Mouse (Mus musculus) liver, embryonic 15.5 days (tissue): ENCODE measurements at regions not wholly inside any gene's neighbourhood (a gene's known extent, or its start where the extent isn't known, plus 50 kb on each side); places are given as distances from the start of the nearest gene placed in this dataset.

Experiments
- ATAC-seq: fragments of 200-750 bp; cut with Nextera tagmentation; 2 replicates; pipeline ENCODE4 v1.8.0; 2017; ENCODE audit warnings: moderate number of reproducible peaks, mild to moderate bottlenecking, moderate library complexity; ENCODE audit not compliant: insufficient read depth
- H3K27ac ChIP-seq: fragments of 300-500 bp; sonication (generic); replicated peaks from 2 replicates; pipeline ENCODE4 v1.5.1; 2015; ENCODE audit warnings: mild to moderate bottlenecking, inconsistent platforms
- H3K27me3 ChIP-seq: fragments of 300-500 bp; sonication (generic); 2 replicates; pipeline ENCODE4 v1.6.1; 2015; ENCODE audit warnings: mild to moderate bottlenecking, inconsistent platforms
- H3K36me3 ChIP-seq: fragments of 300-500 bp; sonication (generic); replicated peaks from 2 replicates; pipeline ENCODE4 v1.6.1; 2015; ENCODE audit warnings: moderate library complexity, mild to moderate bottlenecking, inconsistent platforms
- H3K4me1 ChIP-seq: fragments of 300-500 bp; sonication (generic); replicated peaks from 2 replicates; pipeline ENCODE4 v1.6.1; 2015; ENCODE audit warnings: inconsistent platforms
- H3K4me2 ChIP-seq: fragments of 300-500 bp; sonication (generic); 2 replicates; pipeline ENCODE4 v1.6.1; 2015; ENCODE audit warnings: moderate library complexity, mild to moderate bottlenecking, inconsistent platforms
- H3K4me3 ChIP-seq: fragments of 300-500 bp; sonication (generic); replicated peaks from 2 replicates; pipeline ENCODE4 v1.5.1; 2015; ENCODE audit warnings: mild to moderate bottlenecking, inconsistent platforms
- H3K9ac ChIP-seq: fragments of 300-500 bp; sonication (generic); 2 replicates; pipeline ENCODE4 v1.6.1; 2015; ENCODE audit warnings: moderate library complexity, mild to moderate bottlenecking, inconsistent platforms
- H3K9me3 ChIP-seq: fragments of 300-500 bp; sonication (generic); replicated peaks from 2 replicates; pipeline ENCODE4 v1.6.1; 2016; ENCODE audit warnings: inconsistent platforms
- WGBS: fragments of 180-500 bp; shearing (Covaris S2); methylation state at CpG from one replicate; pipeline ENCODE4 v1.1.7; 2015; ENCODE audit warnings: mixed read lengths; ENCODE audit not compliant: insufficient replicate concordance; 5-methylcytosine and 5-hydroxymethylcytosine counted together

DNA sequence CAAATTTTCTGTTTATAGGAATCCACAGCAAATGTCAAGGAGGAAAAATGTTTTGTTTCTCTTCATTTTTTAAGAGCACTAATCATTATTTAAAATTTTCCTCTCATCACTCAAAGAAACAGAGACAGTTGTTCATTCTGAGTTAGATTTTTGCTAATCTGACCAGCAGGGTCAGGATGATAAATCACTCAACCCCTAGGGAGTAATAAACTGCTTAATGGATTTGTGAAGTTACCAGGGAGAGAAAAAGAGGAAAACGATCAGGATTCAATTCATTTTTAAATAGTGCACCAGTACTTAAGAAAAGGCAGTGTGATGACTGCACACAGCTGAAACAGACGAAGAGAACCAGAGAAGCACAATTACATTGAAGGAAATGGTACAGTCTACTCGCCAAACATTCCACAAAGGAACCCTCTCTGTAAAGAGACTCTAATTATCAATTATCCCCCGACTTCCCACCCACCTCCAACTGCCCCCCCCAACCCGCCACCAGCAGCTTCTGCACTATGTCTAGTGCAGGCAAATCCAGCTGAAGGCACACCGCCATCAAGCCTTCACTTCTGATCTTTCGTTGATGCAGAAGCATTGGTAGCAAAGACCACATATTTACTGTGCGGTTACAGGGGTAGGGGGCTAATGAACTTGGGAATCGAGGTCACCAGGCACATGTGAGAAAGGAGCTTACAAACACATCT is 481.9 kb downstream of the Psat1 start:
- no peak overlapping the region for H3K9ac ChIP-seq
- no peak overlapping the region for H3K4me2 ChIP-seq
- no peak overlapping the region for H3K4me3 ChIP-seq
- ATAC-seq, result no peak
- WGBS, result 51% methylated on average over 9 of the region's 9 CpGs
- H3K27ac ChIP-seq, result no peak overlapping the region
- H3K36me3 ChIP-seq, result no peaks in the 10 kb centered on the region
- no peaks in the 10 kb centered on the region for H3K4me1 ChIP-seq
- H3K27me3 ChIP-seq, result no peaks in the 10 kb centered on the region
- H3K9me3 ChIP-seq, result no peaks in the 10 kb centered on the region

DNA sequence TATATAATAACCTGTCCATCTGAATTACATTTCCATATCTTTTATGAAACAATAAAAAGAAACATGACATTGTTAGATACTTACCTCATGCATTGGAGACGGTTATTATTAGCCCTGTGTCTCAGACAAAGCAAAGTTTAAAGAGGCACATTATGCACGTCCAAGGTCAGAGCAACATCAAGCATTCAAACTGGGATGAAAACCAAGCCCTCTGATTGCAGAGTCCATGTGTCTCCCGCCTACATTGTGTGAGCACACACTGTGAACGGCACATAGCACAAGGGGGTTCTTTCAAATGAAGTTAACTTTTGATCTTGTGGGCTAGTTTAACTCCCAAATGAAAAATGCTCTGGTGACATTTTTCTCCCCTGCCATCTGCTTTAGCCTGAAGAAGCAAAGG is 489.3 kb downstream of the Psat1 start:
- Histone ChIP-seq H3K4me3 (no peak overlapping the region), H3K36me3 (no peaks in the 10 kb centered on the region), H3K4me2 (no peak overlapping the region), H3K4me1 (no peaks in the 10 kb centered on the region), H3K27ac (no peak overlapping the region), H3K9me3 (no peaks in the 10 kb centered on the region), H3K9ac (no peak overlapping the region), H3K27me3 (no peaks in the 10 kb centered on the region)
- WGBS, result 46% methylated on average over 4 of the region's 4 CpGs
- ATAC-seq, result no peak

DNA sequence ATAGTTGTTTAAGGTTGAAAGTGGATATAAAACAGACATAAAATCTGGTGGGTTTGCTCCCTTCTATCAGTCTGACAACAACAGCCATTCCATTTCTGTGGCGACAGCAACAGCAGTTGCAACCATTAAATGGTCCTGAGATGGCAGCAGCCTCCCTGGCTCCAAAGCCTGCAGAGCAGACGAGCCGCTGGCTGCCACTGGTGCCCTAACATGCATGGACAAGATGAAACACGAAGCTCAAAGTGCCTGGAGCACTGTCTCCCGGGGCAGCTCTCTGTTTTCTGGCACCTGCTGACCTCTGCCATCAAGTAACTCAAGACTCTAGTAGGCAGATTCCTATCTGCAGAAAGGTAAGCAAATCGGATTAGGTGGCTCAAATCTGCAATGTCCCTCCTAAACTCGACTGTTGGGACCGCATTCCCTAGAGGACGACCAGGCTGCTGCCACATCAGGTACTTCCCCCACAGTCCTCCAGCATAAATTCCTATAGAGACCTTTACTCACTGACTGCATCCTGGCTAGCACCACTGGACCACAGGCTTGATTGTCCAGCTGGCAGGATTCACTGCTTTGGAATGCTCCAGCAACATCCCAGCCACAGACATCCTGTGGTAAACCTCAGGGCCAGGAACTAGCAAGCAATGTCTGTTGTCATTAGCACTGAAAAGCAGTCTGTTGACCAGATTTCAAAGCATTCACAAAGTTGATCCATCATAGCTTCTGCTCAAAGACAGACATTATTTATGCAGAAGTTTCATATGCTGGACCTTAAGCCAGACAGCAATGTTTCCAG is 490.0 kb downstream of the Psat1 start:
- no peaks in the 10 kb centered on the region for H3K27me3 ChIP-seq
- ATAC-seq, result no peak
- no peak overlapping the region for H3K4me3 ChIP-seq
- no peak overlapping the region for H3K27ac ChIP-seq
- H3K9ac ChIP-seq, result no peak overlapping the region
- no peak overlapping the region for H3K4me2 ChIP-seq
- H3K9me3 ChIP-seq, result no peaks in the 10 kb centered on the region
- WGBS, result 39% methylated on average over 9 of the region's 9 CpGs
- H3K36me3 ChIP-seq, result no peaks in the 10 kb centered on the region
- H3K4me1 ChIP-seq, result no peaks in the 10 kb centered on the region

DNA sequence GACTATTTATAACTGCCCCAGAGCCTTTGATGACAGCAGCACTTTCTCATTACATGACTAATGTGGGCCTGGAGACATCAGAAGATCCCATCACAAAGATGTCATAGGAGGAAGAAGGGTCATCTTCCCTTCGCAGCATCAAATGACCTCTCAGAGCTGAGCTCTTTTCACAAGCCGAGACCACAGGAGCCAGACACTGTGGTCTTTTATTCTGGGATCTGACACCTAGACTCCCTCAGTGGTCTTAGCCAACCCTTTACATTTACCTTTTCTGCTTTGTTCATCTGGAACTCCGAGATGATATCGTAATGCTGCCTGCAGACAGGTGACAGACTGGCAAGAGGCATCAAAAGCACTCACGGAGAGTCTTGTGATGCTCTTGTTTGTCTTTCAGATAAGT is 498.1 kb downstream of the Psat1 start:
- Histone ChIP-seq H3K4me1 (no peaks in the 10 kb centered on the region), H3K36me3 (no peaks in the 10 kb centered on the region), H3K9ac (no peak overlapping the region), H3K4me2 (no peak overlapping the region), H3K9me3 (no peaks in the 10 kb centered on the region), H3K4me3 (no peak overlapping the region), H3K27me3 (no peaks in the 10 kb centered on the region), H3K27ac (no peak overlapping the region)
- 47% methylated on average over 5 of the region's 5 CpGs for WGBS
- no peak for ATAC-seq

DNA sequence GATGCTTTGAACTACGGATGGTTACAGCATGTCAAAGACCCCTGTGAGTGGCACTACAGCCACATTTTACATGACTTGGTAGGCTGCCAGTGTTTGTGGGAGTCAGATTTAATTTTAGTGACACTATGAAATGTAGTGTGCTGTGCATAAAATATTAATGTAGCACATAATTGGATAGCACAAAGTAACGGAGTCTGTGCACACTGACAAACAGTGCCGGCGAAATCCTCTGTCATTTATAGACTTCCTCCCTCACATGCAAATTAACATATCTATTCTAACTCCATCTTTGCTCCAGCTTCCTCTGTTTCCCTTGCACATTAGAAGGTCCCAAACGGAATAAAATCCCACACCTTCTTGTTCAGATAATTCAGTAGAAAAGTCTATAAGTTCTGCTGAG is 515.3 kb downstream of the Psat1 start:
- Histone ChIP-seq H3K4me1 (no peaks in the 10 kb centered on the region), H3K4me3 (no peak overlapping the region), H3K4me2 (no peak overlapping the region), H3K27ac (no peak overlapping the region), H3K36me3 (no peaks in the 10 kb centered on the region), H3K9me3 (no peaks in the 10 kb centered on the region), H3K27me3 (no peaks in the 10 kb centered on the region), H3K9ac (no peak overlapping the region)
- no peak for ATAC-seq
- WGBS, result 72% methylated on average over 5 of the region's 5 CpGs

DNA sequence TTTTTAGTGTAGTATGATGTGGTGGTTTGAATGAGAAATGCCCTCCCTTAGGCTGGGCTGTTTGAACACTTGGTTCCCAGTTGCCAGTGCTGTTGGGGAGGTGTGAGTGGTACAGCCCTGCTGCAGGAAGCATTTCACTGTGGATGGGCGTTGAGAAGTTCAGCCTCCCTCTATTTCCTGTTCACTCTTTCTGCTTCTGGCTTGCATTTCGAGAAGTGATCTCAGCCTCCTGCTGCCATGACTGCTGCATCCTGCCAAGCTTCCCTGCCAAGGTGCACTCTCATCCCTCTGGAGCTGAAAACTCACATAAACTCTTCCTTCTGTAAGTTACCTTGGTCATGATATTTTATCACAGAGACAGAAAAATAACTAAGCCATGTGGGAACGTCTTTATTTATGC is 525.8 kb downstream of the Psat1 start:
- Histone ChIP-seq H3K36me3 (no peaks in the 10 kb centered on the region), H3K4me1 (no peaks in the 10 kb centered on the region), H3K4me2 (no peak overlapping the region), H3K9ac (no peak overlapping the region), H3K27me3 (no peaks in the 10 kb centered on the region), H3K27ac (no peak overlapping the region), H3K9me3 (no peaks in the 10 kb centered on the region), H3K4me3 (no peak overlapping the region)
- WGBS, result 23% methylated on average over 3 of the region's 3 CpGs
- ATAC-seq, result no peak

DNA sequence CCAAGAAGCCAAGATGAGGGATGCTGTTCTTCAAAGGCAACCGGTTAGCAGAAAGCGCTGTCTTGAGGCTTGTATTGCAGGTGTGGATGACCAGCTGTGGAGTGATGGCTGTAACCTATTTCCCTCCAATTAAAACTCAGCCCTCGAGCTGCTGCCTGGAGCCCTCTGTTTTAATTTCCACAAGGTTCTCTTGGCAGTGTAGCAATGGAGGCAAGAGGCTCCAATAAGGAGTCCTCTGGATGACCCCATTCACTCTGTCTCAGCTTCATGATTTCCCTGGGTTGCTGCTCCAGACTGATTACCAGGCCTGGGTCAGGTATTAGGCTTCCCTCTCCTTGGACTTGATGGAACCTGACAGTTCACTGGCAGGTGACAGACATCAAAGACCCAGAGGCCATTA is 548.5 kb downstream of the Psat1 start:
- H3K27me3 ChIP-seq, result no peaks in the 10 kb centered on the region
- no peak overlapping the region for H3K4me2 ChIP-seq
- WGBS, result 66% methylated on average over 3 of the region's 3 CpGs
- H3K9ac ChIP-seq, result no peak overlapping the region
- H3K36me3 ChIP-seq, result no peaks in the 10 kb centered on the region
- H3K9me3 ChIP-seq, result no peaks in the 10 kb centered on the region
- H3K4me3 ChIP-seq, result no peak overlapping the region
- ATAC-seq, result no peak
- no peaks in the 10 kb centered on the region for H3K4me1 ChIP-seq
- H3K27ac ChIP-seq, result no peak overlapping the region

DNA sequence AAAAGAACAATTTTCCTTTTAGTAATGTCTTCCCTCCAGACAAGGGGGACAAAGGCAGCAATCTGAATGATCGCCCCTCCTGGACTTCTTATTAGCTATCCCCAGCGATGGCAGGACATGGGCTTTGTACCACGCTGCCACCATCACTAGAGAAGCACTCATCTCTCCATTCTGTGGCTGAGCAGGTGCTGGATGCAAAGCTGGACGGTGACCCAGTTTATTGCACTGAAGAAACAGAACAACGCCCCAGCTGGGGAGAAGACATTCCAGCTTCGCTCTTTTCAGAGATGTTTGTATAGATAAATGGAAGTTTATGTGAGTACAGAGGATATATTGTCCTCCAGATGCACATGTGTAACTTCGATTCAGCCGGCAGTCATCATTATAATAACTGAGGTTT is 575.5 kb downstream of the Psat1 start:
- H3K27me3 ChIP-seq, result no peaks in the 10 kb centered on the region
- no peak overlapping the region for H3K9ac ChIP-seq
- 62% methylated on average over 8 of the region's 8 CpGs for WGBS
- H3K27ac ChIP-seq, result no peak overlapping the region
- no peak overlapping the region for H3K4me2 ChIP-seq
- H3K9me3 ChIP-seq, result no peaks in the 10 kb centered on the region
- no peaks in the 10 kb centered on the region for H3K4me1 ChIP-seq
- H3K36me3 ChIP-seq, result no peaks in the 10 kb centered on the region
- H3K4me3 ChIP-seq, result no peak overlapping the region
- no peak for ATAC-seq

DNA sequence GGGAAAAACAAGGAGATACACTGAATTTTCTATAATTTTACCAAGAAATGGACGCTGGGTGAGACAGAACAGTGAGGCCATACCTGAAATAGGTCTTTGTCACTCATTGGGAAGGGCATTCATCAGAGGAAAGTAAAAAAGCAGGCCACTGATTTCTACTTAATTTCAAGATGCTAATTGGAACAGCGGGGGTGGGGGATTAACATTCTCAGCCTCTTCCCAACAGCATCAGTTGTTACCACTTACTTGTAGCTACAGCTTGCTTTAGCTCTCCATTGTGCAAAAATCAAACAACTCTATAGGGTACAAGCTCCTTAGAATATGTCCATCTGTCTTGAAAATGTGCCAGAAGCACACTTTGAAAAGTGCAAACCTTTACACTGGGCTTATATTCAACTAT is 580.2 kb downstream of the Psat1 start:
- no peak overlapping the region for H3K27ac ChIP-seq
- H3K9ac ChIP-seq, result no peak overlapping the region
- 45% methylated on average over 2 of the region's 2 CpGs for WGBS

DNA sequence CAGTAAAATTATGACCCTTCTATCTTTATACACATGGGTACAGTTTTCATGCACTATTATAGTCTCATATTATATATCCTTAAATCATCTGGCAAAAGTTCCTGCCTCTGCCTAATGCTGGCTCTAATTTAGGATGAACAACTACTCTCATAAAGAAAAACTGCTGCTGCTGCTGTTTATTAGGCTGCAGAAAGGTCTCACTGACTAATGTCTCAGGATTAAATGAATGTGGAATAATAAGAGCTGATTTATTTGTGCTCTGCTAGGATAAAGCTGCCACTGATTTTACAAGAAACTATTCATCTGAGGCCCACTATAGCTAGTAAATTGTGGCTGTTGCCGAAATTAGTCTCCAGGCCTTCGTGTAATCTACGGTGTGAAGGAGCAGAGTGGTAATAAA is 590.0 kb downstream of the Psat1 start:
- no peak overlapping the region for H3K9ac ChIP-seq
- no peaks in the 10 kb centered on the region for H3K36me3 ChIP-seq
- no peak overlapping the region for H3K27ac ChIP-seq
- WGBS, result 51% methylated on average over 3 of the region's 3 CpGs
- H3K4me3 ChIP-seq, result no peak overlapping the region
- H3K4me2 ChIP-seq, result no peak overlapping the region
- ATAC-seq, result no peak
- H3K9me3 ChIP-seq, result no peaks in the 10 kb centered on the region
- no peaks in the 10 kb centered on the region for H3K4me1 ChIP-seq
- no peaks in the 10 kb centered on the region for H3K27me3 ChIP-seq

More for the DNA sequence above, 580.2 kb downstream of the Psat1 start:
- H3K36me3 ChIP-seq, result no peaks in the 10 kb centered on the region
- H3K4me1 ChIP-seq, result no peaks in the 10 kb centered on the region
- no peaks in the 10 kb centered on the region for H3K27me3 ChIP-seq
- ATAC-seq, result no peak
- no peak overlapping the region for H3K4me2 ChIP-seq
- H3K9me3 ChIP-seq, result no peaks in the 10 kb centered on the region
- no peak overlapping the region for H3K4me3 ChIP-seq

DNA sequence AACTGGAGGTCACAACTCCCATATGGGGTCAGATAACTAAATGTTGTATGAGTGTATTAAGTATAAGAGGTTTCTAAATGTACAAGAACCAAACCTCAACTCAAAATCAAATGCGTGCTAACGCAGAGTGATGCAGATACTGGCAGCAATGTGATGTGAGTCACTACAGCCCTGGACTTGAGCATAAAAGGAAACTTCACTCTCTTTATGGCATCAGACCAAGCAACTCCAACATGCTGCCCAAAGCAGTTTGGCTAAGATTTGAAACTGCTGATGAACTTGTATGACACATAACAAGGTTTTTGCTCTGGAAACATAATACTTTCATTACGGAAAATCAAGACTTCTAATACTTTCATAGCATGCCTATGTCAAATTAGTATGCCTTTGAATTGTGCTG is 598.8 kb downstream of the Psat1 start:
- no peaks in the 10 kb centered on the region for H3K4me1 ChIP-seq
- WGBS, result 79% methylated on average over 3 of the region's 3 CpGs
- no peaks in the 10 kb centered on the region for H3K9me3 ChIP-seq

DNA sequence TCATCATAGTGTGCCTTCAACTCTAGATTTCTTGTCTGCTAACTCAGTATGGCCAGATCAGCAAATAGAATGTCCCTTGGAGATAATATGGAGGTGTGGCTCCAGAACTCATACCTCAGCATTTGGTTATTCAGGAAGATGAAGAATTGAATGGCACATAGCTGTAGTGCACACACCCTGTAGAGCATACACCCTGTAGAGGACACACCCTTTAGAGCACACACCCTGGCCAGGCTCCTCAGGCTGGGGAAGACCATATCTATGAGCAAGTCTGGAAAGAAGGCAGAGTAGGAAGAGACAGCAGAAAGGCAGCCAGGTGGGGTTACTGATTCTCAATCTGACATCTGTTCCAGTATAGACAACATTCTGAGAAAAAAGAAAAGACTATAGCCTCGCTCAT is 604.9 kb downstream of the Psat1 start:
- Histone ChIP-seq H3K4me1 (no peaks in the 10 kb centered on the region), H3K36me3 (no peaks in the 10 kb centered on the region), H3K27me3 (no peaks in the 10 kb centered on the region), H3K9ac (no peak overlapping the region), H3K9me3 (no peaks in the 10 kb centered on the region), H3K4me3 (no peak overlapping the region), H3K27ac (no peak overlapping the region), H3K4me2 (no peak overlapping the region)
- no peak for ATAC-seq
- 28% methylated on average over 1 of the region's 1 CpGs for WGBS

More for the DNA sequence above, 598.8 kb downstream of the Psat1 start:
- Histone ChIP-seq H3K9ac (no peak overlapping the region), H3K27ac (no peak overlapping the region), H3K4me3 (no peak overlapping the region), H3K36me3 (no peaks in the 10 kb centered on the region), H3K4me2 (no peak overlapping the region), H3K27me3 (no peaks in the 10 kb centered on the region)
- no peak for ATAC-seq
